Mouse (Mus musculus) layer of hippocampus, adult 18-20 months (tissue): ENCODE data around the gene Gp9. TPM values are rescaled to one million over a fixed set of nuclear protein-coding genes. Genes with fewer than 3 reads are reported as not detected.

Experiments used
- DNase-seq, 2 experiments: peaks; one replicate each; pipeline ENCODE4 v3.0.0; 2022; ENCODE audit warnings: low spot score in 2 of 2
- total RNA-seq, 2 experiments: library from RNA; stranded (reverse); gene quantifications; 2 replicates each; pipeline ENCODE4 v1.2.3; 2021

Gp9 gene
- total RNA-seq, 2 experiments from 2014 or later: 1.3 to 1.7 TPM

DNA sequence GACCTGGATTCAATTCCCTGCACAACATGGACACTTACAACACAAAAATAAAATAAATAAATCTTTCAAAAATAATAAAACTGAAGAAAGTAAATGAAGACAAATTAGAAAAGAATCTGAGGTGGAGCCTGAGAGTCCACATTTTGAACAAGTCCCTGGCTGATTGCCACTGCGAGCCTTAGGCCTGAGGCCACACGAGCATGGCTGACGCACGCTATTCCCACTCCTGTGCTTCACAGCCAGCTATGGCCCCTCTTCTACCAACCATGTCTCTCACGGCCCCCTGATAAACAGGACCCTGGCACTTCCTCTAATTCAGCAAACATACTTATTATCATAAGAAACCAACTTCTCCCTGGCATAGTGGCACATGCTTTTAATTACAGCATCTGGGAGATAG is 8.7 kb downstream of the Gp9 start:
- no peak for DNase-seq

GRCm38 (mm10) chr6:87787108-87787890 is 9.4 kb downstream of the Gp9 start:
- DNase-seq: no peak

- no peak for DNase-seq
These were observed 10.5 kb downstream of the Gp9 start for GRCm38 (mm10) chr6:87788266-87788895.

- no peak for DNase-seq
These were observed 11.2 kb downstream of the Gp9 start for GRCm38 (mm10) chr6:87788896-87789587.

DNA sequence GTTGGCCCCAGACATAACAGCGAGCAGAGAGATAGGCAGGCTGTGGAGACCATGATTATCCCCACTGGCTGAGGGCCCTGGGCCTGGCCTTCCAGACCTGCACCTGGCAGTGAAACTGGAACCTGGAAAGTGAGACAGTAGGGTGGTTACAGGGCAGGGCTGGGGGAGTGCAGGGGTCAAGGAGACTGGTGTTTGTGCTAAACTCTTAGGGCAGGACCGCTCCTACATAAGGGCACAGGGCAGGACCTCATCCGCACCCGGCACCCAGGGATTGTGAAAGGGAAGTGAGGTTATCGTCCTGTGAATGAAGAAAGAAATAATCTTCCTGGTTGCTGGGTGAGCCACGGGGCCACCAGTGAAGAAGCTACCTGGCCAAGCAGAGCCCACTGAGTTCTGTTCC is 11.9 kb downstream of the Gp9 start:
- DNase-seq: no peak

- no peak for DNase-seq
These were observed 13.1 kb downstream of the Gp9 start for GRCm38 (mm10) chr6:87790779-87791480.

DNA sequence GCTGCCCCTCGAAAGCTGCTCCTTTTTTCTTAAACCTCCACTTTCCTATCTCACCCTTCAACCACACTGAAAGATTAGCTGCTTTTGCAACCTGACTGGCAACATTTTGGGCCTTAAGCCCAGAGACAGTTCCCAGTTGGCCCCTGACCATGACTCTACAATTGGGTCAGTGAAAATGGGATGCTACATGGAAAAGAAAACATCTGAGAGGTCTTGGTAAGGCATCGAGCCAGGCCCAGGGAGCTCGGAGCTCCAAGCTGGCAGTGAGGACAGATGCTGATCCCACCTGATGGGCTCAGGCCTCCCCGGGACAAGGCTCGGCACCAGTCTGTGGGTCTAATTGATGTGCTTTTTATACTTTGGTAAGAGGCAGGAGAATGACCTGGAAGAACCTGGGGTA is 14.0 kb downstream of the Gp9 start:
- no peak for DNase-seq

GRCm38 (mm10) chr6:87793821-87794510 is 16.1 kb downstream of the Gp9 start:
- no peak for DNase-seq

DNA sequence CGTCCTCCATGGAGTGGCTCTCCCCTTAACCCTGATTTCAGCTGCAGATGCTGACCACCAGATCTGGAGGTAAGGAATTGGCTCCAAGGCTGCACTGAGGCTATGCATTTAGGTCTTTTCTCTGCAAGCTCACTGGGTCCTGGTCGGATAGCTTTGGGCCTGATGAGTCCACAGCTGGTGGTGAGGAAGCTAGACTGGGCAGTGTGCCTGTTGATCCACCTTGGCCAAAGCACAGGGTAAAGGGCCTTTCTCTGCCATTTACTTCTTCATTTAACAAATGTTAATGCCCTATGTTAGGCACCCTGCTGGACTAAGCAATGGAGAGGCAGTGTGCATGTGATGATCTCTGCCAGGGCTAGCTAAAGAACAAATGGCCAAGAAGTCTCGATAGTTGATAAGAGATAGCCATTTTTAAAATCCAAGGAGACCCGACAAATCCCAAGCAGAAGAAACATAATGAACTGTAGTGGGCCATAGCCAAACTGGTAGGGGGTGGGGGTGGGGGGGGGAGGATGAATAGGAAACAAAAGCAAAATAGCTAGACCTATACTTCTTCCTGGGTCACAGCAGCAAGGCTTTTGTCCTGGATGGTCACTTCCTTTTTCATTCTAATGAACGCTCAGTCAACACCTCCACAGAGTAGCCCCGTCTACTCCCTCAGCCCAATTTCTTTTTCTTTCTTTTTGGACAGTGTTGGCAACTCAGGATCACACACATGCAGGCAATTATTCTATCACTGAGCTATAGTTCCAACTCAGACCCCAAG is 17.7 kb downstream of the Gp9 start:
- no peak for DNase-seq

DNA sequence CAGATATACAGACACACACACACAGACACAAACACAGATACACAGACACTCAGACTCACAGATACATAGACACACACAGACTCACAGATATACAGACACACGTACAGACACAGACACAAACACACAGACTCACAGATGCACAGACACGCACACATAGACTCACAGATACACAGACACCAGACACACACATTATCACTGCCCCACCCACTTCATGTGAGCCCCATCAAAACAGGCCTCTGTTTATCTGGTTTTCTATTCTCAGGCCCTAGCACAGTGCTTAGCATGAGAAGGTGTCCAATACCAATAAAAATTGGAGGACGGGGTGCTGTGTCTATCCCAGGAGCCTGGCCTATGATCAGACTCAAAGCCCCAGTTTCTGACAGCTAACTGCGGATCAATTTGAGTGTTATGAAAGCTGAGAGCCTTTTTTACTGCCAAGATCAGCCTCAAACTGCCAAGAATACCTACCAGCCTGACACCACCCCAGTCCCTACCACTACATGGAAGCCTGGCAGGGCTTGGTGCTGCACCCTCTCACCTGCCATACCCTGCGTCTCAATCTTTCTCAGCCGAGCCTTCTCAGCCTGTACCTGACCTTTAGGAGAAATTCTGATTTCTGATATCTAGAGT is 18.5 kb downstream of the Gp9 start:
- DNase-seq: no peak

DNA sequence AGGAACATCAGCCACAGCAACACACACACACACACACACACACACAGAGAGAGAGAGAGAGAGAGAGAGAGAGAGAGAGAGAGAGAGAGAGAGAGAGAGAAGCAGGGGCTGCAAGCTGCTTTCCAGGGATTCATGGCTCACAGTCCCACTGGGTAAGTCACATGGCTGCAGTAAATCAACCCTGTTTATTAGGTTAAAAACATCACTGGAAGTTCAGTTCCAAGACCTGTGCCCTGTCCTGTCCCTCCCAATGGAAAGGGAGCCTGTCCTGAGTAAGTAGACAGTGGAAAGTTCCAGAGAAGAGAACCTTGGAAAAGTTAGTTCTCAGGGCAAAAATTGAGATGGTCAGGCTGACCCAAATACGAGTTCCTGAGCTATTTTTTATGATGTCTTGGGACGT is 19.4 kb downstream of the Gp9 start:
- no peak for DNase-seq

- DNase-seq: no peak
These were observed 21.7 kb downstream of the Gp9 start for GRCm38 (mm10) chr6:87799576-87799975.

DNA sequence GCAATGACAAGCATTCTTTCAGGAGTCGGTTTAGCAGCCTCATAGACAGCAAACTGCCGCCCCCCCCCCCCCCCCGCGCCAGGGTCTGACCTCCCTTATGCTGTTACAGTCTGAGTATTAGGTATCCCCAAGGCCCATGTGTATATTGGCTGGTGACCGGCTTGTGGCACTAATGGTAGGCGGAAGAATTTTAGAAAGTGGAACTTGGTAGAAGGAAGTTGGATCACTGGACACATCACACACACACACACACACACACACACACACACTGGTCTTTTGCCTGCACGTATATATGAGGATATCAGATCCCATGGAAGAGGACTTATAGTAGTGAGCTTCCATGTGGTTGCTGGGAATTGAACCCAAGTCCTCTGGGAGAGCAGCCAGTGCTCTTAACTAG is 24.6 kb downstream of the Gp9 start:
- DNase-seq: no peak

GRCm38 (mm10) chr6:87804036-87804435 is 26.2 kb downstream of the Gp9 start:
- DNase-seq: no peak

- no peak for DNase-seq
These were observed 27.0 kb downstream of the Gp9 start for GRCm38 (mm10) chr6:87804886-87805285.

DNA sequence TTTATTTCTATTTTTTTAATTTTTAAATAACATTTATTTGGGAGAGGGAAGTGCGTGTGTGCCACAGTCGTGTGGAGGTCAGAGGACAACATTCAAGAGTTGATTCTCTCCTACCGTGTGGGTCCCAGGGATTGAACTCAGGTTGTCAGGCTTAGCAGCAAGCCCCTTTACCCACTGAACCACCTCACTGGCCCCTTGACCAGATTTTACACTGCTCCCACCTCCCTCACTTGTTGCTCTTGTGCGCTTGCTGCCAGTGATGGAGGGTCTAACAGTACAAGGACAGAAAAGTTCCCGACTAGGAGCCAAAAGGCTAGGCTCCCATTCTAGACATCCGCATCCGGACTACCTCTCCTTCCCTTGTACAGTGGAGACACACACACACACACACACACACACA is 27.6 kb downstream of the Gp9 start:
- no peak for DNase-seq

DNA sequence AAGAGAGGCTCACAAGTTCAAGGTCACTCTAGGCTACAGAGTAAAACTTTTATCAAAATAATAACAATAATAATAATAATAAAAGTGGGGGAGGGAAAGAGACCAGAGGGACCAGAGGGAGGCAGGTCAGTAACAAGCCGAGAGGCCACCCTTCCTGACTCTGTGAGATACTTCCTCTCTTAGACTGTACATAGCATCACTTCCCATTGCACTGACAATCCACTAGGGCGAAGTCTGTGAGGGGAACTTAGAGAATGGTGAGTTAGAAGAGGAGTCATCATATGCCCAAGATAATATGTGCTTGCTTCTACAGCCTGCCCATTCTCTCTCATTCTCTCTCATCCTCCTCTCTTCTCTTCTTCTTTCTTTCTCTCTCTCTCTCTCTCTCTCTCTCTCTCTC is 28.2 kb downstream of the Gp9 start:
- DNase-seq: no peak

GRCm38 (mm10) chr6:87806857-87807256 is 29.0 kb downstream of the Gp9 start:
- DNase-seq: no peak

DNA sequence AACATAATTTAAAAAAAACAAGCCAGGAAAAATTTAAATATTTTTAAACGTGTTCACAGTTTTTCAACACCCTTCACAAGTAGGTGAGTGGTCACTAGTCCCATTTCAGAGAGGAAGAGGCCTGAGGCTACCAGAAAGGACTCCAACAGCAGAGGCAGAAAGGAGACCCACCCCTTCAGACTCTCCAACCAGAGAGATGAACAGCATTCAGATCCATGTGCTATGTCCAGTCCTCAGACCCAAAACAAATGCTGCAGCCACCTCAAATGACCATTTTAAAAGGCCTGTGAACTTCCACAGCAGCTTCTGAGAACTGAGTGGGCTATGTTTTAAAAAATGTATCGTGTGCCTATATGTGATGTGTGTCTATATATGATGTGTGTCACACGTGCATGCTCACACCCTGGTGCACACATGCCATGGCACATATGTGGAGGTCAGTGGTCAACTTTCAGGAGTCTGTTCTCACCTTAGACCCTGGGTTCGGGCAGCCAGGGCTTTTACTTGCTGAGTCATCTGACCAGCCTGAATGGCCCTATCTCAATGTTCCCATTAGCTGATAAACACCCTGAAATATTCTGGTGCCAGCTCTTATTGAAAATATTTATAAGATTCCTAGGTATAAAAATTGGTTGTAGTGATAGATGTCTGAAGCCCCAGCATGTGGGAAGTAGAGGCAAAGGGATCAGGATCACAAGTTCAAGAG is 30.0 kb downstream of the Gp9 start:
- DNase-seq: no peak
